Mouse (Mus musculus) central nervous system, embryonic 14 days (tissue): Measurements from ENCODE around the gene Msantd4. TPM values are rescaled to one million over a fixed set of nuclear protein-coding genes. Genes with fewer than 3 reads are reported as not detected.

Experiments
- polyA plus RNA-seq: library from polyadenylated mRNA; depleted of rRNA; stranded (reverse); fragments of >200 nt; gene quantifications from 2 replicates; pipeline ENCODE4 v1.2.3, GENCODE M21; 2012; rRNA removed

The Msantd4 gene
- polyA plus RNA-seq, result 34.4 and 38.7 TPM in 2 replicates

DNA sequence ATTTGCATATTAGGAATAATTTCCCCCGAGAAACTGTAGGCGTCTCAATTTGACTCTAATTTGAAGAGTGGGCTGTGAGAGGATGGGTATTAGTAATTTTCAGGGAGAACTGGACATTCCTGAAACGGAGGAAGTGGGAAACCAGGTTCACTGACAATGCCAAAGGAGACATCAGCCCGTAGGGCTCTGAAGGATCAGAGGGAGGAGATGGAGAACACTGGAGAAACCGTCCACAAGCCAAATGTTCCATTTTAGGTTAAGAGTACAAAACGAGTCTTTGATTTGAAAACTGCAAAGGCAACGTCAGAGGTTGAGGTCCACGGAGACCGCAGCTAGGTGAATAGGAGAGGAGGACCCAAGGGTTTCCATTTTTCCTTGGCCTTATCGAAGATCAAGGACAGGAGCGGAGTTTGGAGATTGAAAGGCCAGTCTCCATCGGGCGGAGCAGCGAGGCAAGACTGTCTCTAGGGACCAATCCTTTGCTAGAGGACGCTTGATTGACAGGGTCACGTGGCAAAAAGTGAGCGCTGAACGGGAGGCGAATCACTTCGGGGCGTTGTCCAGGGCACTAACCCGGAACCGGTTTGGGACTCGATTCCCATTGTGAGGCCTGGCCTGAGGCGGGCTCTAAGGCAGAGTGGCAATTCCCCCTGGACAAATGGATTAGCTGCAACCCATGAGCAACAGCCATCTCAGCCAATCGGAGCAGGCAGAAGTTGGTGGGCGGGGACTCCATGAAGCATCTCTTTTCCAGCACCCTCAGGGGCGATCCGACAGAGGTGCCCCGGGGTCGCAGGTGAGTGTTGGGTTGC lies at the start of gene Msantd4:
Gene Msantd4 (plus strand): TSS at position 735 of the 812 bp plus-strand sequence.

Other genes with a start within 250 kb of the Msantd4 start
- 10.2 and 11.1 TPM in 2 replicates for gene Aasdhppt, start 67.1 kb upstream of the Msantd4 start, polyA plus RNA-seq
- 3.2 and 3.8 TPM in 2 replicates for gene Kbtbd3, start 66.7 kb upstream of the Msantd4 start, polyA plus RNA-seq